Mouse (Mus musculus) heart, adult 9 months (tissue): Measurements from ENCODE around the gene Dennd6b.
A peak's percentile ranks its signal among the peaks of the same experiment; 100 is the strongest.

Experiments used
- DNase-seq, 2 experiments: peaks; one replicate each; pipeline ENCODE4 v3.0.0; 2022; ENCODE audit warnings: low spot score in 2 of 2

The Dennd6b gene

DNA sequence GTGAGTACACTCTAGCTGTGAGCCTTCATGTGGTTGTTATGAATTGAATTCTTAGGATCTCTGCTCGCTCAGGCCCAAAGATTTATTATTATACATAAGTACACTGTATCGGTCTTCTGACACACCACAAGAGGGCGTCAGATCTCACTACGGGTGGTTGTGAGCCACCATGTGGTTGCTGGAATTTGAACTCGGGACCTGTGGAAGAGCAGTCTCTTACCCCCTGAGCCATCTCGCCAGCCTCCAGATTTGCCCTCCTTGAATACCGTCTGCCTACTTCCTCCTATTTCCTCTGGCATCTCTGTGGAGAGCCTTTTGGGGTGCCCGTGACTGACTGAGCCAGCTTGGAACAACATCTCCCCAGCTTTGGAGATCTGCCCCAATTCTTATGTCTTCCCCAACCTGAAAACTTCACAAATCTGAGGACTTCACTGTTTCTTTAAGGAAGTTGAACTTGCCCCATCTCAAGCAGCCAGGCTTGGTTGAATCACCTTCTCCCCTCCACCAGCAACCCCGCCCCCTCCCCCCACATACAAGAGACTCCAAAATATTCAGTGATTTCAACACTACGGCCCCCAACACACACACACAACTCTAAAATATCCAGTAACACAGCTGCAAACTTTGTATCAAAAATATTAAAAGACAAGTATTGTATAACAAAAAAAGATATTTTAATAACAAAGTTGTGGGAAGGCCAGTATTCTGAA, 14.6 kb downstream of the Dennd6b start:
- no peak for DNase-seq

DNA sequence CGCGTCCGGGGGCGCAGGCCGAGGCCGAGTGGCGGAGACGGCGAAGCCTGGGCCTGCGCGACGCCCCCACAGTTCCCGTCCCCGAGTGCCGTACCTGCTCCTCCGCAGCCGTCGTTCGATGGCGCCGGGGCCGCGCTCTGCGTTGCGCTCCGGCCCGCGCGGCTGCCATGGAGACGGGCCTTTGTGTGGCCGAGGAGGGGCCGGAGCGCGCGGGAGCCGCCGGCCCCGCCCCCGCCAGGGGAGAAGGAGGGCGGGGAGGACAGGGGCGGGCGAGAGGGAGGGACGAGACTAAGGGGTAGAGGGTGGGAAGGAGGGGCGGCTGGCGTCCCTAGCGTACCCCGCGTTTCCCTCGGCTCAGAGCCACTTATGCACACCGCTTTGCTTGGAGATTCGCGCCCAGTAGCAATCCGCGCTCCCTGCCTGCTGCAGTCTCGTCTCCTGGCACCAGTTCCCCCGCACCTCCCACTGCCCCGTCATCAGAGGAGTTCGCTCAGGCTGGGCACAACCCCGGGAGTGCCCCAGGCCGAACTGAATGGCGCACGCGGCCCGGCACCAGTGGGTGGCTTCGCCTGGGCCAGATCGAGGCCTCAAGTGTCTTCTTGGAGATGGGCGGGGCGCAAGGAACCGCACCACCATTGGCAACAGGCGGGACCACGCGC, 15.6 kb downstream of the Dennd6b start, which contains the start of gene Plxnb2:
Plxnb2 (minus strand) TSS at position 218 of the 659 bp plus-strand sequence.
- peak; percentile 86 to 88 for DNase-seq

DNA sequence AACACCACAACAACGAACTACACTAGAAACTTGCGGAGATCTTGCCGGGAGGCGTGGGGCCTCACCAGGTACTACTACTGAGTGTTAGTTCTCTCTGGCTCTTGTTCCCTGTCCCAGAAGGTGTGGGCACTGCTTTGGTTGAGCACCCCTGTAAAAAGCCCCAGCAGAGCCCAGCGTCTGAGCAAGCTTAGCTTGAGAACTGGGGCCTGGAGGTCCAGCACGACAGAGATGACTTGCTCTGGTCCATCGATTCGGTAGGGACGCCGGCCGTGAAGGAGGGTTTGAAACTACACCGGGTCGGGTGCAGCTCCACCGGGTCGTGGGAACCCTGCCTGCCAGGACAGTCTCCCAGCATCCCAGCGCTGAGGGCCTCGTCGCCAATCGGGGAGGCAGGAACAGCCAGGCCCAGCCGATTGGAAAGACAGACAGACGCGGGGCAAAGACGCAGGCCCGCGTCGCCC, 16.2 kb downstream of the Dennd6b start:
- peak; percentile 29 to 50 for DNase-seq

DNA sequence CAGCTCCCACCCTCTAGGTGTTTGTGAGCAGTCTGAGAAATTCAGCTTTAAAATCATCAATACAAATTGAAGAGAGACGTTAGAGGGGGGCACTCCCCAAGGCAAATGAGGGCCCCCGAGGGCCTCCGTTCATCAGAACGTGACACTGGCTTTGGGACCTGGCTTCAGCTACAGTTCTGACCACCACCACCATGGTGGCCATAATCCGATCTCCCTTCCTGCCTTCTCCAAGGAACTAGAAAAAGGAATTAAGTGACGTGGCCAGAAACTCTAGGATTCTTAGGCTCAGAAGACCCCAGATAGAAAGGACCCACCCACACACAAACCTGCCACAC, 16.7 kb downstream of the Dennd6b start:
- DNase-seq: no peak

DNA sequence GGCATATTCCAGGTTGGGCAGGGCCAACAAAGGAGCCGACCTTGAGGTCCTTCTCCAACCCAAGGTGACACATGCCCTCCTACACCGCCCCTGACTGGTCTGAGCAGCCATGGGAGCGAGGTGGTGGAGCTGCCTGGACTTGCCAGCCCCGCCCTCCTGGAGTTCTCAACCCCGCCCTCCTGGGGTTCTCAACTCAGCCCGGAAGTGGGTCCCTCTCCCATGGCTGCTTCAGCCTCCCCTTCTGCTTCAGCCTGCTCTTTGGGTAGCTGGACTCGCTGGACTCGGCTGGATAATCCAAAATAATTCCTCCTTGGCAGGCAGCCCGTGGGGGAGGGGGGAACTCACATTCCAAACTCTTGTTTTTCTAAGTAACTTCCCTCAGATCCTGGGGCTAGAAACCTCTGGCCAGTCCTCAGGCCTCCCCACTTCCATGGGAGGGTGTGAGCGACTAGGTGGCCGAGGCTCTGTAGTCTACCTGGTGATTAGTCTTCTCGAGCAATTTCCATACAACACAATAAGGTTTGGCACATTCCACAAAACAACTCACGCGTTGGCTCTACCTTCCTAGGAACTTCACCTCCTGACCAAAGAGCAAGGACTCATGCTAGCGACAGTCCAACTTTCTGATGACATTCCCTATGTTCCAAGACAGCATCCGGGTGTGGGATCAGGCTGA, 17.2 kb downstream of the Dennd6b start:
- DNase-seq: peak; percentile 85 to 87

DNA sequence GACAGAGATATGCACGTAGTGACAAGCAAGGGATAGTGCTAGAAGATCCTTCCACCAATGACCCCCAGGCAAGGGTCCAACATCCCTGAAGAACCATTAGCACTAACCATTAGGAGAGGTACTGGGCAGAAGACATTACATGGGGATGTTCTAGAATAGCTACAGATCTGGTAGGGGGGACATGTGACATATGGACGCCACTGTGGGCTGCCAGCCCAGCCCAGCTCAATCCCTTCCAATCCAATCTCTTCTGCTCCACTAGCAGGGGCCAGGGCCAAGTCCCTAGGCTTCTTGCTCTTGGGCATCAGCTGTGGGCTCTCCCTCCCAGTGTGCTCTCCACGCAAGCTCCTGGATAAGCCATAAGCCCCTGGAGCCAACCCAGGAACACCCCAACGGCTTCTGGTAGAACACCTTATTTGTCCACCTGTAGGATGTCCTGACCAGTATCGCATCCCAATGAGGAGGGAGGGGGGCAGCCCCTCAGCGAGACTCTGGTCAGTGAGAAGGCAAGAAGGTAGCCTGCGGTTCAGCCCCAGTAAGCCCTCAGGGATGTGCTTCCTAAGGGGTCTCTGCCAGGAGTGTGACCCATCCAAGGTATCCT, 17.9 kb downstream of the Dennd6b start:
- DNase-seq: peak; percentile 28 to 45

DNA sequence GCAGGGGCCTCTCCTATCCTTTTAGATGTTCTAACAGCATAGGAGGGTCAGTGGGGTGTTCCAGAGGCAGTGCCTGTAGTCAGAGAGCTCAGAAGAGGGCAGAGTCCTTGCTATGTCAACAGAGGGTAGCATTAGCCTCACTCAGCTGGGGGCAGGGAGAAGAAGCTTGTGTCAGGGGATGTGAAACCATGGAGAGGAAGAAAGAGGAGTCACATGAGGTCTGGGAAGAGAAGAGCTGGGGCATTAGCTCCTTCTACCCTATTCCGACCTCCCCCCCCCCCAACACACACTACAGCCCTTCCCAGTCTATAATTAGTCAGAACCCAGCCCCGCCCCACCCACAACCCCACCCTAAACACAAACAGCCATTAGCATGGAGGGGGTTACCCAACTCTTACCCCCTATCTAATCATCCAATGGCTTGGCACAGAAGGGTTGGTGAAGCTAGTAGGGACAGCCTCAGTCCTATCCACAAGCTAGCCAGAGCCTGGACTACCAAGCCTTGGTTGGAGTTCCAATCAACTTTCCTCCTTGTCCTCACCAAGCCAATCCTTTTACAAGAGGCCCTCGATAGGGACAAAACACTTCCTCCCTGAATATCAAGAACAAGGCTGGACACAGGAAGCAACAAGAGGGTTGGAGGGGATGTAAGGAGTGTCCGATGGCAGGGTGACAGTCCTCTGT, 18.6 kb downstream of the Dennd6b start:
- DNase-seq: peak; percentile 38 to 61

DNA sequence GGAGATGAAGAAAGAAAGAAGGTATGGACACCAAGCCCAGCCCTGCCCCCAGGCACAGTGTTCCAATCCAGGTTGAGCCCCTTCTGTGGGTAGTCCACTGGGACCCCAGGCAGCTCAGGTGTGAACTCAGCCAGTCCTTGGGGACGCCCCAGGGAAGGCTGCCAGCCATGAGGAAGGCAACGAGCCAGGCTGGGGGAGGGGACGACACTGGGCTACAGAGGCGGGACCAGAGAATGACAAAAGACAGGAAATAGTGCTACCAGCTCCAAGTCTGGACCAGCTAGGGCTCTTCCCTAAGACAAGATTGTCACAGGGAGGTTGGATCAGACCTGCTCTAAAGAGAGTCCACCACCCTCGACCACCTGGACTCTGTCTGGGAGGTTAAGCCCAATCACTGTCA, 19.2 kb downstream of the Dennd6b start:
- DNase-seq: peak; percentile 88 to 91

DNA sequence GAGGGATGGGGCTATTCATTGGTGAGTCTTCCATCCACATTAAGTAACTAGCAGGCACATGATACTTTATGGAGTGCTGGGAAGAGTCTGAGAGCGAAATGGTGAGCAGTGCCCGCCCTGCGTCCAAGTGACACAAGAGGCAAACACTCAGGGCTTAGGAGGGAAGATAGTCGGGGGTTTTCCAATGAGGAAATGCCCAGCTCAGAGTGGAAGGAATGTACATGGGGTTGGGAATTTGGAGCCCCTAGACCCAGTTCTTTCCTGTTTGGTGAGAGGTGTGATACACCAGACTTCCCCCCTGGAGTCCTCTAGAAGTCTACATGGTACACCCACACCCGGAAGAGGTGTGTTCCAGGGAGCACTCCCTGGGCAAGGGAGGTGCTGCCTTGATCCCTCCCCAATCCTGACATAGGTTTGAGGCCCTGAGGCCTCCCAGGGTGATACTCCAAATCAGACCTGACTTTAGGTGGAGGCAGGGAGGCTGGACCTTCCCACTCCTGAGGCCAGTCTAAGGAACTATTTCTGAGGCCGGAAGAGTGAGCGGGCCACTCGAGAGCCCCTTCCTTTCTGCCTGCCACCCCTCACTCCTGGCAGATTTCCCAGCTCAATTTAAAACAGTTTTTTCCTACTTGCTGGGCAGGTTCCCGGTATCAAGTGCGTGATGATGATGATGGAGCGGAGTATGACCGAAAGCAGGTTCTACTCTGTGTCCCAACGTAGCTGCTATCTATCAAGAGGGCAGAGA, 20.7 kb downstream of the Dennd6b start:
- no peak for DNase-seq

DNA sequence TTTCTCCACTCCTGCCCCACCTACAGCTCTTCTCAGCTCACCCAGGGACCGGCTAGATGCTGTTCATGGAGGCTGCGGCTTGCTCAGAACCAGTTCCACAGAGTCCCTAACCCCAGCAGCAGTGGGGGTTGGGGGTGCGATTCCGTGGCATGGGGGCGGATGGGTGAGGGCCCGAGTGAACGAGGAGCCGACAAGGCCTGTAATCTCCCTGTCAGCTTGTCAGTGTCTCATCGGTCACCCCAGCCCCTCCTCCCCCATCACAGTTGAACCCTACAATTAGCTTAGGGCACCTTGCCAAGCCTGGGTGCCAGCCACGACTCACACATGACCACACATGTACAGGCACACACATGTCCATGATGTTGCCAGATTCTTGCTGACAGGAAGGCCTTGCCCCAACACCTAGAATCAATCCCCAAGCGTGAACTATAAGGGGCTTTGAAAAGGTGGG, 21.4 kb downstream of the Dennd6b start:
- no peak for DNase-seq

DNA sequence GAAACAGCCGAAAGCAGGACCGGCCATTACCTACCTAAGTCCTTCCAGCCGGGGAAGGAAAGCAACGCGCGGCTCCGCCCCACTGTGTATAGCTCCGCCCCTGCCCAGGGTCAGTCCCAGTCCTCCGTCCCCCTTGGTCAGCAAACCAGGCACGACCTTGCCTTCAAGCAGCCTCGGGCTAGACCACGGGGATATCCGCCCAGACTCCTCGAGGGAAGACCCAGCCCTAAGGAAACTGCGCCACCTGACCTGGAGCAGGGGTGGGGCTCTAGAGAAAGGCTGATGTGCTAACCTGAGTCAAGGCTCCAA, 22.4 kb downstream of the Dennd6b start:
- peak; percentile 54 to 64 for DNase-seq

DNA sequence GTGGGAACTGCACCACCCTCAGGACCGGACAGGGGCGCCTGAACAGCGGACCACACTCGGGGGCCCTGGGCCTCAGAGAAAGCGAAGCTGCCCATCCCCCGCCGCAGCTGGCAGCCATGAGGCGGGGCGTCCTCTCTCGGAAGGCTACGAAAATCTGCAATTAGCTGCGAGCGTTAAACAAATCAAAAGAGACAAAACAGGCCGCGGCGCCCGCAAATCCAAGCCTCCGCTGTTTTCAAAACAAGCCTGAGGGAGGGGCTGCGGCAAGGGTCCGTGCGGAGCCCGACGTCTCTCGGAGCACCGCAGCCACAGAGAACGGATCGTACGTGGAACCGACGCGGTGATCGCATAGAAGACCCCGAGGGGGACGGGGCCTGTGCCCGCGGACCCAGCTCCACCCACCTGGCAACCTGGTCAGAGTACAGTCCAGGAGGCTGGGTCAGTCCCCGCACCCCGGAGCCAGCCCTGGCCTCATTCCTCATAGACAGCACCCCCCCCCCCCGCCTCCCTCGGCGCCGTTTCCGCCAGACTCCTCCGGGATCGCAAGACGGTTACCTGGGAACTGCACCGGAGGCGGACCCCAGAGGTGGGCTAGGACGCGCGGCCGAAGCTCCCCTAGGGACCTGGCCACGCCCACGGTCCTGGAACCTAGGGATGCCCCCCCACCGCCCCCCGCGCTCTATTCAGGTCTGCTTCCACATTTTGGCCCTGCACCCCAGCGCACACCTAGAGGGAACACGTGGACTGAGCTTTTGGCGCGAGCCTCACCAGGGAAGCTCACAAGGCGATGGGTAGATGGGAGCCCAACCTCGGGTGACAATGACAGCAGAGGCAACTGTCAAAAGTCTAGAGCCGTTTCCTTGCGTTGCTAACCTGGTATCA, 23.0 kb downstream of the Dennd6b start:
- peak in 1 of 2 experiments; percentile 42 for DNase-seq

DNA sequence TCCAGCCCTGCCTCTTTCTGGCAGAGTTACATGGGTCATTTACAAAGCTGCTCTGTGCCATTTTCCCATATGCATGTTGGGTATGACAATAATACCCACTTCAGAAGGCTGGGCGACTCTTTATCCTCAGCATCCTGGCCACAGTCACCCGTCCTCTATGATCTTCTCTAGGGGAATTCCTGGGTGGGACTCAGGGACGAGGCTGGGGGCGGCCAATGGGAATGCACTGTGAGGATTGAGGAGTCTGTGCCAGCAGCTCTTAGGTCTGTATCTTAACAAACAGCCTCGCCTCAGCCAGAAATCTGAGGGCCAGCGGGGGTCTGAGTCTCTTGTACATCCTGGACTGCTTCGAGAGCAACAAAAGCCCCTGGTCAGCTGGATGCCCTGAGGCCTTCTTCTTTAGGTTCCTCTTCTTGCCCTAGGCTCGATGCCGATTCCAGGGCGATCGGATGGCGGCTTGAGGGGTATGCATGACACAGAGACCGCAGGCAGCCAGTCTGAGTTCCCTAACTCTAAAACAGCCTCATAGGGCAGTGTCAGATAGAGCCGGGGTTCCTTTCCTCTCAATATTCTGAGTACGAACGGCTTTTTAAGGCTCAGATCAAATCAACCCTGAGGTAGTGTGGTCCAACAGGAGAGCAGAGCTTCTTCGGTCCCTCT, 23.9 kb downstream of the Dennd6b start:
- peak in 1 of 2 experiments; percentile 13 for DNase-seq

DNA sequence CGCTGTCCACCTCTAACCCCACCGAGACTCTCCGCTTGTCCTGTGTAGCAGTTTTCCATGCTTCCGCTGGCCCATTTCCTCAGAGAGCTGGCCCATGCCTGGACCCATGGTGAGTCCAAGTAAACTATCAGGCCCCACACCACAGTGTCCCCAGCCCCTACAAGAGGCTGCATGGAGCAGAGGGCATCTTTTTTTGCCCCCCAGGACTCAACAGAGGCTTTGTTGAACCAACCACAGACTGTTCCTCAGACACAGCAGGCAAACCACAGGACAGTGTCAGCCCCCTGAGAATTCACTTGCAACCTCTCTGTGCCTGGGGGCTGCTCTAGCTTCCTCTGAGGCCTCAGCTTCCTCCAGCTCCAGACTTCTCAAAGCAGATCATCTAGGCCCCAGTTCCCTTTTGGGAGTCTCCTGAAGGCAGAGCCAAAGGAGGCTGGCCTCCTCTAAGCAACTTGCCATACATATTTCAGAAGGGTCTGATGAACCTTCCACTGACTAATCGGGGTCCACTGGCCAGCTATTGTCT, 24.7 kb downstream of the Dennd6b start:
- peak in 1 of 2 experiments; percentile 14 for DNase-seq

DNA sequence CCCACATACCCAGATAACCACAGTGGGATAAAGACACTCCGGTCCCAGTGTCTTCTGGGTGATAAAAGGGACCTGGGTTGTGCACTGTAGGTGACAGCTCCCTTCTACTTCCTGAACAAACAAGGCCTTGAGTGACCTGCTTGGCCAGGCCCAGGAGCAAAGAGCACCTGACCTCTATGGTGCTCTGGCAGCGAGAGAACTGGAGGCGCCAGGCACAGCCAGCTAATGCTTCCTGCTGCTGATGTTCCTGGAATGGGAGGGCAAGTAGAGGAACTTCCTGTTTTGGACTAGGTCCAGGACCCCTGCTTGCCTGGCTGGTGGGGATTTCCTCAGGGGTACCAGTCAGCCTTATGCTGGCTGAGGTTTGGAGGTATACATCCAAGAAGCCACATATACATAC, 26.2 kb downstream of the Dennd6b start:
- peak; percentile 56 to 61 for DNase-seq

DNA sequence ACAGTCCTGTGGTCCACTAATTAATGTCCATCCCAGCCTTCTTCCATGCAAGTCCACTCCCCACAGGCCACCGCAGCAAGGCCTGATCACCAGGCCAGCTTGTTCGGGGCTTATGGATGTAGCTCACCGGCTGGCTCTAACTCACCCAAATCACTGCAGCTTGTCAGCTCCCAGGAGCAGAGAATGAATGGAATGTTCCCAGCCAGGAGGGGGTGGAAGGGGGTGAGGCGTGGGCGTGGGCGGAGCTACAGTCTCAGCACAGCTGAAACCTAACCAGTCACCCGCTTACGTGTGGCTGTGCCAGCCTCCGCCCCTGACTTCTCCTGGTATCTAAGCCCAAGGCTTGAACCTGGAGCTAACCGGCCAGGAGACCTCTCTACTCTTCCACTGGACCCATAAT, 26.9 kb downstream of the Dennd6b start:
- peak; percentile 81 to 88 for DNase-seq

DNA sequence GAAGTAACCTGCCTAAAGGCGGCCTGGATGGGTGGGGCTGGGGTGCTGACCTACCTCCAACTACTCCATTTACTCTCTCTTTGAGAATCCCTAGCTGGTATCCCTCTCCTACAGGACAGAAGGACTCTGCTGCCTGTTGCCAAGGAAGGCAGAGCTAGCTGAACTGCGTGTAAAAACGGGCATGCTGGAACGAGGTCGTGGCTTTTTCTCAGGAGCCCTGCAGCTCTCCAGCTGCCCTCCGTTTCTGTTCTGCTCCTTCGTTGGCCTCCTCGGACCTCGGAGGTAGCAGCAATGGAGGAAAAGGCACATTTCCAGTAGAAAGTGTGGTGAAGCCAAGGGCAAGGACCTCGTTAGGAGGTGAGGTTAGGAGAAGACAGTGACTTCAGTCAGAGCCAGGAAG, 27.4 kb downstream of the Dennd6b start:
- no peak for DNase-seq

DNA sequence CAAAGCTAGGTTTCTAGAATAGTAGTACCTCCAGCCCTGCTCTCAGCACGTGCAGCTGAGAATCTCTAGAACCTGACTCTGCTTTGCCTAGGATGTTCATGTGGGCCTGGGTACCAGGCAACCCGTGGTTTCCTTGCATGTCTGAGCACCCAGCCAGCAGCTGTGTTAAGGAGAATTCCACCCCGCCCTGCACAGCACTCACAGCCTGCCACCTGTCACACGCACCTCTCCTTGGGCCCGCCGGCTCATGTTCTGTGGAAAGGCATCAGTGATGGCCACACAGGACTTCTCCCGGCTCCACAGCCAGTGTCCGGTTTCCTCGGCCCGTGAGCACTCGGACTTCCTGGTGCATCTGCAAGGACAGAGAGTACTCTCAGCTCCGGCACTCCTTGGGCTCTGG, 30.8 kb downstream of the Dennd6b start:
- no peak for DNase-seq

DNA sequence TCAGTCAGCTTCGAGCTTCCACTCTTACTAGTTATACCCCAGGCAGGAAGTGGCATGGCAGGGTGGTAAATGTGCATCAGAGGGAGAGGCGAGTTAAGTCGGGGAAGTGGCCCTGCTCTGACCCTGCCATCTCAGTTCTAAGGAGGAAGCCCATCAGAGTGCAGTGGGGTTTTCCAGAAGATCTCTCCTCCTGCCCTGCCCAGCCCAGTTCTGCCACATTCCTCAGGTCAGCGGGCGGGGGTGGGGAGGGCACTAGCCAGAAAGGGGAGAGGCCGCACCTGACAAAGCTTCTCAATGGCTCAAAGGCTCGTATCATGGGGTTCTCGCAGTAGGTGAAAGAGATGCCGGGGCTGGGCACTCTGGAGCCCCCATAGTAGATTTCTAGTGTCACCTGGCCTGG, 34.9 kb downstream of the Dennd6b start:
- DNase-seq: no peak
